Mouse (Mus musculus) ES-CJ7 (cell line): Measurements from ENCODE around the gene Tstd3.

ENCODE experiments used
- DNase-seq: peaks from one replicate; pipeline ENCODE4 v3.0.0; 2011; ENCODE audit warnings: low read depth, low spot score

Gene Tstd3

GRCm38 (mm10) chr4:21745723-21746122 lies 21.3 kb downstream of the Tstd3 start:
- DNase-seq, result peak; percentile 85

DNA sequence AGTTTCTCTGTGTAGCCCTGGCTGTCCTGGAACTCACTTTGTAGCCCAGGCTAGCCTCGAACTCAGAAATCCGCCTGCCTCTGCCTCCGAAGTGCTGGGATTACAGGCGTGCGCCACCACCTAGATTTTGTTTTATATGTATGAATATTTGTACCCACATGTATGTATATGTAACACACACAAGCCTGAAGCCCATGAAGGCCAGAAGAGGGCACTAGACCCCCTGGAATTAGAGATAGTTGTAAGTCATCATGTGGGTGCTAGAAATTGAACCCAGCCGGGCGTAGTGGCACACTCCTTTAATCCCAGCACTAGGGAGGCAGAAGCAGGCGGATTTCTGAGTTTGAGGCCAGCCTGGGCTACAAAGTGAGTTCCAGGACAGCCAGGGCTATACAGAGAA lies 22.9 kb downstream of the Tstd3 start:
- DNase-seq, result peak; percentile 32

DNA sequence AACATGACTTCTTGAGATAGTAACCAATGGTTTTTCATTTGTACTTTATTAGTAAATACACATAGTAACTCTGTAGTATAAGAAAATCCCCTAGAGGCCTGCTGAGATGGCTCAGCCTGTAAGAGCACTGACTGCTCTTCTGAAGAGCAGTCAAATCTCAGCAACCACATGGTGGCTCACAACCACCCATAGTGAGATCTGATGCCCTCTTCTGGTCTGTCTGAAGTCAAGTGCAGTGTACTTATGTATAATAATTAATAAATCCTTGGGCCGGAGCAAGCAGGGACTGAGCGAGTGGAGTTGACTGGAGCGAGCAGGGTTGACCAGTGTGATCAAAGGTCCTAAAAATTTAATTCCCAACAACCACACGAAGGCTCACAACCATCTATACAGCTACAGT lies 27.8 kb downstream of the Tstd3 start:
- DNase-seq, result peak; percentile 35

DNA sequence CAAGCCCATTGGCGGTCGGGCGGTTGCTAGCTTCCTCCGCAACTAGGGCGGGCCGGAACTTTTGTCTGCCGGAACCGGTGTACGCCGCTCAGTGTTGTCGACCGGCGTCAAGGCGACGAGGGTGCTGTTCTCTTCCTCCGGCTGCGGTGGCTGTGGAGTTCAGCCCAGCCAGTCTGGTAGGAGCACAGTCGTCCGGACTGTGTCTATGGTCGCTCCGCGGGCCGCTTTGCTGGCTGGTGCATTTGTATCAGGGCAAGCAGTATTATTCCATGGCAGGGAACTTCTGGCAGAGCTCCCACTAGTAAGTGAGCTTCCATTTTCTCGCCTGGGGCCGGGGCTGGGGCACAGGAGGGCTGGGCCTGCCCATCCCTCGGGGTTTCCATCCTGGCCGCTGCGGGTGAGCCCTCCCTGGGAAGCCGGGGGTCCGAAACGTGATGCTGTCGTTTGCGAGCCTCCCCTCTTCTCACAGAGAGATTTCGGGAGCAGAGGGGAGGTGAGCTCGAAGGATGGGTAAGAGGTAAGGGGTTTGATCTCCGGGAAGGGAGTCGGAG lies 39.3 kb downstream of the Tstd3 start, which contains the start of gene Ccnc:
Ccnc (plus strand) TSS at position 87 of the 551 bp plus-strand sequence.
- peak; percentile 94 for DNase-seq

- DNase-seq, result peak; percentile 86
Observed at GRCm38 (mm10) chr4:21726912-21727614, 39.9 kb downstream of the Tstd3 start.

GRCm38 (mm10) chr4:21722752-21723334 lies 44.2 kb downstream of the Tstd3 start:
- DNase-seq, result peak; percentile 98

DNA sequence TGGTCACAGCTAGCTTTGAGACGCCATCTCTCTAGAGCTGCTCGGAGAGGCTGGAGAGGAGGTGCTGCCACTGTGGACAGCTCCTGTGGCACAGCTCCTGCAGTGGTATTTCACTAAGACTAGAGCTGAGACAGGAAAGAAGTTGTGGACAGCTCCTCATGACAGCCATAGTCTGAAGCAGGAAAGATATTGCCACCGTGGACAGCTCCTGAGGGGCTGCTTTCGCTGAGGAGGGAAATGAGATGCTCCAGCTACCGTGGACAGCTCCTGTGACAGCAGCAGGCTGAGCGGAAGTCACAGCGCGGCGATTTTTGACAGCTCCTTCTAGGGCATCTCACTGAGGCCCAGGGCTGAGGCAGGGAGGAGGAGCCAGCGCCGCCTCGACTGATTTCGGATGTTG lies 54.9 kb downstream of the Tstd3 start:
- peak; percentile 96 for DNase-seq
